Mouse (Mus musculus): ENCODE results near the gene Rhot2. TPM values are rescaled to one million over a fixed set of nuclear protein-coding genes. Genes with fewer than 3 reads are reported as not detected.
A peak's percentile ranks its signal among the peaks of the same experiment; 100 is the strongest.

The Rhot2 gene
- total and polyA plus RNA-seq, 3 experiments, result 17.7 to 142 (median 31.2) TPM

- peak overlapping the region; percentile 93; the same call in 1 of the 2 replicates for H3K4me3 ChIP-seq (ENCODE audit: low read depth, low read length)
- TF ChIP-seq GATA1 (IDR thresholded peaks at IDR 0.05; ENCODE audit: borderline replicate concordance, low read length) (no peak), GATA2 (IDR thresholded peaks at IDR 0.05; ENCODE audit: borderline replicate concordance, low read depth, low read length) (no peak), CTCF (IDR thresholded peaks at IDR 0.05; ENCODE audit: low read depth, low read length) (no peak), TAL1 (conservative IDR thresholded peaks at IDR 0.05; ENCODE audit: low read depth, low read length) (no peak), POLR2AphosphoS5 (IDR thresholded peaks at IDR 0.05; ENCODE audit: insufficient replicate concordance, low read depth, low read length) (no peak)
- ATAC-seq (ENCODE audit: extremely low read depth, insufficient number of reproducible peaks, low FRiP score, poor library complexity, severe bottlenecking), result no peak
- H3K9me3 ChIP-seq (replicated peaks), result no peaks in the 10 kb centered on the region
- no peaks in the 10 kb centered on the region; the same call in 1 of the 2 replicates for H3K27me3 ChIP-seq (ENCODE audit: insufficient read depth, low read length)
- DNase-seq (ENCODE audit: low spot score), result no peak
- peaks cover 50% of the 10 kb centered on the region for H3K36me3 ChIP-seq (replicated peaks)
- H3K4me1 ChIP-seq (ENCODE audit: insufficient read depth, low read depth, low read length), result peaks cover 36% of the 10 kb centered on the region
Measured at GRCm38 (mm10) chr17:25876347-25876915, 31.8 kb upstream of the Rhot2 start.

GRCm38 (mm10) chr17:25875171-25876136 is 30.8 kb upstream of the Rhot2 start:
- Histone ChIP-seq H3K4me1 (ENCODE audit: insufficient read depth, low read depth, low read length) (peaks cover 36% of the 10 kb centered on the region), H3K27me3 (ENCODE audit: insufficient read depth, low read length) (no peaks in the 10 kb centered on the region; the same call in 1 of the 2 replicates), H3K9me3 (replicated peaks) (no peaks in the 10 kb centered on the region), H3K36me3 (replicated peaks) (peaks cover 40% of the 10 kb centered on the region), H3K4me3 (ENCODE audit: low read depth, low read length) (peak overlapping the region; percentile 93)
- TF ChIP-seq CTCF (IDR thresholded peaks at IDR 0.05; ENCODE audit: low read depth, low read length) (no peak), GATA1 (IDR thresholded peaks at IDR 0.05; ENCODE audit: borderline replicate concordance, low read length) (no peak), POLR2AphosphoS5 (IDR thresholded peaks at IDR 0.05; ENCODE audit: insufficient replicate concordance, low read depth, low read length) (no peak), GATA2 (IDR thresholded peaks at IDR 0.05; ENCODE audit: borderline replicate concordance, low read depth, low read length) (no peak), TAL1 (conservative IDR thresholded peaks at IDR 0.05; ENCODE audit: low read depth, low read length) (no peak)
- peak; percentile 88 for DNase-seq (ENCODE audit: low spot score)
- peak; percentile 51 for ATAC-seq (ENCODE audit: extremely low read depth, insufficient number of reproducible peaks, low FRiP score, poor library complexity, severe bottlenecking)

- TF ChIP-seq GATA2 (IDR thresholded peaks at IDR 0.05; ENCODE audit: borderline replicate concordance, low read depth, low read length), result no peak
- TF ChIP-seq GATA1 (IDR thresholded peaks at IDR 0.05; ENCODE audit: borderline replicate concordance, low read length), result no peak
- TF ChIP-seq POLR2AphosphoS5 (IDR thresholded peaks at IDR 0.05; ENCODE audit: insufficient replicate concordance, low read depth, low read length), result no peak
- no peak for TF ChIP-seq TAL1 (conservative IDR thresholded peaks at IDR 0.05; ENCODE audit: low read depth, low read length)
- no peak for TF ChIP-seq CTCF (IDR thresholded peaks at IDR 0.05; ENCODE audit: low read depth, low read length)
- Histone ChIP-seq H3K4me1 (ENCODE audit: insufficient read depth, low read depth, low read length) (peaks cover 36% of the 10 kb centered on the region), H3K27me3 (ENCODE audit: insufficient read depth, low read length) (no peaks in the 10 kb centered on the region; the same call in 1 of the 2 replicates), H3K36me3 (replicated peaks) (peaks cover 33% of the 10 kb centered on the region), H3K4me3 (ENCODE audit: low read depth, low read length) (peak within 1 kb of the TSS; percentile 93), H3K9me3 (replicated peaks) (no peaks in the 10 kb centered on the region)
- peak; percentile 69 for DNase-seq (ENCODE audit: low spot score)
- ATAC-seq (ENCODE audit: extremely low read depth, insufficient number of reproducible peaks, low FRiP score, poor library complexity, severe bottlenecking), result peak; percentile 58; the same call in 1 of the 2 replicates
Measured at GRCm38 (mm10) chr17:25874721-25875170, 30.1 kb upstream of the Rhot2 start, which contains the start of gene Mettl26. Gene Mettl26 (plus strand): TSS chr17:25875074.

GRCm38 (mm10) chr17:25874148-25874720 is 29.6 kb upstream of the Rhot2 start:
- Histone ChIP-seq H3K4me1 (ENCODE audit: insufficient read depth, low read depth, low read length) (peaks cover 39% of the 10 kb centered on the region), H3K27me3 (ENCODE audit: insufficient read depth, low read length) (no peaks in the 10 kb centered on the region; the same call in 1 of the 2 replicates), H3K4me3 (ENCODE audit: low read depth, low read length) (peak overlapping the region; percentile 93), H3K36me3 (replicated peaks) (peaks cover 28% of the 10 kb centered on the region), H3K9me3 (replicated peaks) (no peaks in the 10 kb centered on the region)
- TF ChIP-seq TAL1 (conservative IDR thresholded peaks at IDR 0.05; ENCODE audit: low read depth, low read length), result no peak
- TF ChIP-seq CTCF (IDR thresholded peaks at IDR 0.05; ENCODE audit: low read depth, low read length), result no peak
- no peak for TF ChIP-seq POLR2AphosphoS5 (IDR thresholded peaks at IDR 0.05; ENCODE audit: insufficient replicate concordance, low read depth, low read length)
- no peak for TF ChIP-seq GATA2 (IDR thresholded peaks at IDR 0.05; ENCODE audit: borderline replicate concordance, low read depth, low read length)
- no peak for TF ChIP-seq GATA1 (IDR thresholded peaks at IDR 0.05; ENCODE audit: borderline replicate concordance, low read length)
- ATAC-seq (ENCODE audit: extremely low read depth, insufficient number of reproducible peaks, low FRiP score, poor library complexity, severe bottlenecking) (no peak), DNase-seq (ENCODE audit: low spot score) (no peak)

- no peaks in the 10 kb centered on the region; the same call in 1 of the 2 replicates for H3K27me3 ChIP-seq (ENCODE audit: insufficient read depth, low read length)
- H3K9me3 ChIP-seq (replicated peaks), result no peaks in the 10 kb centered on the region
- no peak for TF ChIP-seq GATA1 (IDR thresholded peaks at IDR 0.05; ENCODE audit: borderline replicate concordance, low read length)
- no peak for TF ChIP-seq TAL1 (conservative IDR thresholded peaks at IDR 0.05; ENCODE audit: low read depth, low read length)
- no peak for TF ChIP-seq POLR2AphosphoS5 (IDR thresholded peaks at IDR 0.05; ENCODE audit: insufficient replicate concordance, low read depth, low read length)
- TF ChIP-seq GATA2 (IDR thresholded peaks at IDR 0.05; ENCODE audit: borderline replicate concordance, low read depth, low read length), result no peak
- no peak for ATAC-seq (ENCODE audit: extremely low read depth, insufficient number of reproducible peaks, low FRiP score, poor library complexity, severe bottlenecking)
- DNase-seq (ENCODE audit: low spot score), result no peak
- H3K4me3 ChIP-seq (ENCODE audit: low read depth, low read length), result peak overlapping the region; percentile 93; the same call in 1 of the 2 replicates
- H3K36me3 ChIP-seq (replicated peaks), result peaks cover 21% of the 10 kb centered on the region
- peaks cover 45% of the 10 kb centered on the region for H3K4me1 ChIP-seq (ENCODE audit: insufficient read depth, low read depth, low read length)
Measured at GRCm38 (mm10) chr17:25873405-25874147, 28.9 kb upstream of the Rhot2 start.
